ENCODE assay signal across 18 mouse cellular contexts in the genomic region with DNA sequence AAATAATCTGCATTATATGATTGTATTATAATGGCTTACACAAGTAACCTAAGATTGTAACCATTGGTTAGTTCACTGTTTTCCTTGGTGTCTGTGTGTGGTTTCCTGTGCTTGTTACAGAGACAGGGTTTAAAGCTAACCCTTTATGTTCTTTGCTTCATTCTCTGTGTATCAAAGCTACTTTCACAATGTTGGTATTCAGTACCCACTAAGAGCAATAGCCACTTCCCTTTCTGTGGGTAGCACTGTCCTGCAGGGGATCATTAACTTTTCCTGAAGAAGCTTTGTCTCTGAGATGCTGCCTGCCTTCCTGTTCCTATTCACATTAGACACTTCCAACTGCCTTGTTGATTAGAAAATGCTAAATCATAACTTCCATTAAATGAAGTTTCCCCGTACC.
DNase-seq lines count a peak whose midpoint lies in the region; ATAC-seq lines count a peak whose summit lies in the region.
"Had no signal": no experiment of that assay in that cellular context is flagged by ENCODE, and none has a peak within 500 bp of the region (broad histone marks: within the 10 kb centered on the region; RNA-seq: fewer than 3 reads in every experiment).

No protein-coding gene starts in this region.

- H3K4me2 ChIP-seq in neural tube, embryonic 15.5 days = no peak overlapping the region
- H3K4me2 ChIP-seq: embryonic facial prominence, embryonic 12.5 days; forebrain, embryonic 13.5 days; forebrain, embryonic 15.5 days had no signal

- peak; percentile 79 for ATAC-seq in granulocyte monocyte progenitor cell, adult 5-6 weeks (replicated peaks; ENCODE audit: poor library complexity, severe bottlenecking)
- ATAC-seq in megakaryocyte progenitor cell, adult 5-6 weeks (replicated peaks; ENCODE audit: poor library complexity) = peak; percentile 81
- no peak for ATAC-seq in neural tube, embryonic 15.5 days (ENCODE audit: low FRiP score)
- ATAC-seq: forebrain, embryonic 13.5 days; forebrain, embryonic 15.5 days; forebrain, postnatal 0 days had no signal

- WGBS in neural tube, embryonic 15.5 days = 82% methylated on average over 1 of the region's 1 CpGs

- no peak overlapping the region for H3K4me3 ChIP-seq in neural tube, embryonic 15.5 days (replicated peaks)
- H3K4me3 ChIP-seq: embryonic facial prominence, embryonic 10.5 days; embryonic facial prominence, embryonic 12.5 days; forebrain, embryonic 13.5 days; forebrain, embryonic 15.5 days had no signal

- H3K9ac ChIP-seq in neural tube, embryonic 15.5 days (replicated peaks) = no peak overlapping the region
- H3K9ac ChIP-seq: embryonic facial prominence, embryonic 12.5 days; forebrain, embryonic 13.5 days; forebrain, embryonic 15.5 days; forebrain, postnatal 0 days had no signal

- H3K27ac ChIP-seq in neural tube, embryonic 15.5 days (replicated peaks) = no peak overlapping the region
- H3K27ac ChIP-seq: embryonic facial prominence, embryonic 10.5 days; embryonic facial prominence, embryonic 12.5 days; forebrain, embryonic 13.5 days; forebrain, embryonic 15.5 days had no signal

- H3K27me3 ChIP-seq in neural tube, embryonic 15.5 days (replicated peaks) = no peaks in the 10 kb centered on the region
- H3K27me3 ChIP-seq: embryonic facial prominence, embryonic 12.5 days; forebrain, embryonic 13.5 days; forebrain, embryonic 15.5 days had no signal

- no peaks in the 10 kb centered on the region for H3K4me1 ChIP-seq in neural tube, embryonic 15.5 days
- H3K4me1 ChIP-seq: embryonic facial prominence, embryonic 12.5 days; forebrain, embryonic 13.5 days; forebrain, embryonic 15.5 days had no signal

- no peaks in the 10 kb centered on the region for H3K36me3 ChIP-seq in neural tube, embryonic 15.5 days
- H3K36me3 ChIP-seq: embryonic facial prominence, embryonic 10.5 days; embryonic facial prominence, embryonic 12.5 days; forebrain, embryonic 15.5 days had no signal

- DNase-seq in 416B (ENCODE audit: low read depth) = peak; percentile 1
- no peak for DNase-seq in kidney, adult 11 months
- DNase-seq: adrenal gland, adult 8-10 months; adrenal gland, postnatal 14 days; adrenal gland, postnatal 36 days; cerebellum, adult 11-12 months; cerebellum, adult 2 months; cerebellum, adult 9-10 months; cerebellum, postnatal 10 days; cerebellum, postnatal 25 days; forebrain, postnatal 0 days had no signal

- H3K9me3 ChIP-seq in neural tube, embryonic 15.5 days (replicated peaks) = no peaks in the 10 kb centered on the region
- H3K9me3 ChIP-seq: embryonic facial prominence, embryonic 10.5 days; embryonic facial prominence, embryonic 12.5 days; forebrain, embryonic 13.5 days; forebrain, embryonic 15.5 days had no signal
